Mouse (Mus musculus) naive thymus-derived CD4-positive, alpha-beta T cell, adult 2 months (primary cell): ENCODE results near the gene Tub.

Source experiments
- DNase-seq: peaks from one replicate; pipeline ENCODE4 v3.0.0-alpha.2; 2011; ENCODE audit warnings: low read depth

The Tub gene

DNA sequence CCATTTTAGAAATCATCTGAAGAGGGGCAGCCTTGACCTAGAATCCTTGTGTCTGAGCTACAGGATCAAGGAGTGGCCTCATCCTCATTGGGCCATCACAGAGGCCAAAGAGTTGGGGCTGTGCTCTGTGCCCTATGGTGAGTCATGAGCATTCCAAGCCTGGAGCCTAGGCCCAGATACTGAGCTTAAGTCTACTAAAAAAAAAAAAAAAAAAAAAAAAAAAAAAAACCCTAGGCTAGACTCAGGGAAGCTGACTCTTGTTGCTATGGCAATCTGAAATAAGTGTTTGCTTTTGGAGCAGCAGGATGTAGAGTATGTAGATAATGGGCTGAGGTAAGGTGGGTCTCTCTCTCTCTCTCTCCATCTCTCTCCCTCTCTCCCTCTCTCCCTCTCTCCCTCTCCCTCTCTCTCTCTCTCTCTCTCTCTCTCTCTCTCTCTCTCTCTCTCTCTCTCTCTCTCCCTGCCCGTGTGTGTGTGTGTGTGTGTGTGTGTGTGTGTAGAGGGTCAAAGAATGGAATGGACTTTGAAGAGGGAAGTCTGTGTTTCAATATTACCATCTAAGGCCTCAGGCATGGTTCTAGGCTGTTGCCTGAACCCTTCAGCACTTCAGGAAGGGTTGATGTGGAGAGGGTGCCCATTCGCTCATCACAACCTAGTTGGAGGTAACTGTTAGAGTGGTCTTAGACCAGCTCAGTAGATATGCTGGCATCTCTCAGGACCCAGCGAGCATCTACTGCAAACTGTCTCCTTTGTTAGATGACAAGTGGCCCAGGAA, 36.0 kb downstream of the Tub start:
- no peak for DNase-seq

DNA sequence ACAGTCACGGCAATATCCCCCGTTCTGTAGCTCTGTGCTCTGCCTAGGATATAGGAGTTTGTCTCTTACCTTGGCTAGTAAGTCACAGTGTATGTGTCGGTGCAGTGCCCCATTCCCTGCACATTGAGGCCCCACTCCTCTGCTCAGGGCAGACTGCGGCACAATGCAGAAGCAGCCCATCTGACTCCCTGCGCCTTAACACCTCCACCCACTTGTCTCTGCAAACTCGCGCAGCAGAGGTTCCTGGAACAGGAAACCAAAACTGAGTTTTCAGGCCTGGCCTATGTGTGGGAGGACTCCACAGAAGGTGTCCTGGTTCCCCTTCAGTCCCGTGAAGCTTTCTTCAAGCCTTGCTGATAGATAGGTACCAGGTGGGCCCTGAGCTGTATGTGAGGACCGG, 41.1 kb downstream of the Tub start:
- DNase-seq: no peak

DNA sequence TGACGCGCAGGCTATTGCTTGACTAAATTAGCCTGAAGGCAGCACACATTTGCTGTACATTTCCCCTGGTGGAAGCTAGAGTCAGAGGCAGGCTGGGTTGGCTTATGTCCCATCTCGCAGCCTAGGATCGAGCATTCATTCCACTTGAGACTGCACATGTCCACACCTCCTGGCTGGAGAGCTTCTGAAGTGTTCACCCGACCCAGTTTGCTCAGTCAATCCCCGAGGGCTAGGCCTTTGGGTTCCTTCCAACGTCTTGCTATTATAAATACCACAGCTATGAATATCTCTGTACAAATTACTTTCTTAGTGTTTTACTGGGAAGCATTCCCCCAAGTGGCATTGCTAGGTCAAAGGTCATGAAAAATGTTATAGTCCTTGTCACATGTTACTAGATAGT, 43.1 kb downstream of the Tub start:
- DNase-seq: no peak

DNA sequence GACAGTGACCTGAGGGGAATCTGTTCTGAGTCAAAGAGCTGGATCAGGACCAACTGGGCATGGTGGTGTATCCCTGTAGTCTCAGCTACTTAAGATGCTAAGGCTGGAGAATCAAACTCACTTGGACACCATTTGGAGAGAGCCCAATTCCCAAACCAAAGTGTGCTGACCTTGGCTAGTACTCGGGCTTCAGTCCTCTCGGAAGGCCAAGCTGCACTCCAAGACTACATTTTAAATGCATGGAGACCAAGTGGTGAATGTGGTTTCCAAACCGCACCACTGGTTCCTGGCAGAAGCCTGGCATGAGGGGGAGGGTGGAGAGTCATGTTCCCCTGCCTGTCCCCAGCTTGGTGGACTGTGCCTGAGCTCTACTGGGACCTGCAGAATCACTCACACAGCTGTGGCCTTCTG, 43.7 kb downstream of the Tub start:
- DNase-seq: no peak

DNA sequence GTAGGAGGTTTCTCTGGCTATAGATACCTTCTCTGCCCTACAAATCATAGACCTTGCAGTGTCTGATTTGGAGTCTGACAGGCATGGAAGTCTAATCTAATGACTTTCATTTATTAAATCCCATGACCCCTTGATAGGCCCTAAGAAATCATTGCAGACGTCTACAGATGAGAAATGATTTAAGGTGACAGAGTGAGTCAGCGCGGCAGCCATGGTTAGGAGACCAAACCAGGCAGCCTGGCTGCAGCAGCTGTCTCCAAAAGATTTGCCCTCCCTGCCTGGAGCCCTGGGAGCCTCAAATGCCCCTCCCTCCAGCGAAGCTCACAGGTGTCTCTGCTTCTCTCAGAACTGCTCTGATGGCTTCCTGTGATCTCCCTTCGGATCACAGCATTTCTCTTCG, 46.0 kb downstream of the Tub start:
- no peak for DNase-seq

DNA sequence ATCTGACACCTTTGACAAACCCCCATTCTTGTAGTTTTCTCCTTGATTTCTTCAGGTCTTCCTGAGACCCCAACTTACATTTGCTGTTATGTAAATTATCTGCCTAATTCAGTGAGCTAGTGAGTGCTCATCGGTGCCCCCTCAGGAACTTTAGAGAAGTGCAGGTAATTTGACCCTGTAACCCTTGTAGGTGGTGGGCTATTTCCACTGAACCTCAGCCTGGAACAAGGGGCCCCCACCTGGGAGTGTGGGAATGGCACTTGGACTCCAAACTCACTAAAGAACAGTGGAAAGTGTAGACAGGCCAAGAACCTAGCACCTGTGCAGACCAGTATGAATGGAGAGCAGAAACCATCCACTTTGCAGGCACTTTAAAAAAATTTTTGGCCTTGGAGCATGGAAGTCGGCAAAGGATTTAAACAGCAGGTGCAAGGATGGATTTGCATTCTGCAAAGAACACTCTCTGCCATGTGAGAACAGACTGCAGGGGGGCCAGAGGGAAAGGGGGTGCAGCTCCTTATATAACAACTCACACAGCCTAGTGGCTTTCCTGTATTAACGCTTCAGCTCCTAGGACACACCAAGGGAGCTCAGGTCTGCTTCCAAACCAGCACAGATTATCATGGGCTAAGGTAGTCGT, 50.3 kb downstream of the Tub start:
- peak; percentile 3 for DNase-seq

DNA sequence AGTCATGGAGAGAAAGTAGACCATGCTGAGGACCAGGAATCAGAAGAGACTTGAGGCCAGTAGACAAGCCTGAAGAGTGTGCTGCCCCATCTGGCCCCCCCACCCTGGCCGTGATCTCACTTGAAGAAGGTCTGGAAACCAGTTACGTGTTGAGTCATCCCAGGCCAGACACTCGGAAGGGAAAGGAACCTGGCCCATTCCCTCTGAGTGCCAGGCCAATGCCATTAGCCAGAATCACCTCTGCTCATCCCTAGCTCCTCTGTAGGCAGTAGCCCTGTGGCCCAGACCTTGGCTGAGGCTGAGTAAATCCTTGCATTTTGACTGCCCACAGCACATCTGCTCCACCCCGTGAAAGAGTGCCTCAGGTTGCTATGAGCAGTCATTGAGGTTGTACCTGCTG, 51.8 kb downstream of the Tub start:
- no peak for DNase-seq

DNA sequence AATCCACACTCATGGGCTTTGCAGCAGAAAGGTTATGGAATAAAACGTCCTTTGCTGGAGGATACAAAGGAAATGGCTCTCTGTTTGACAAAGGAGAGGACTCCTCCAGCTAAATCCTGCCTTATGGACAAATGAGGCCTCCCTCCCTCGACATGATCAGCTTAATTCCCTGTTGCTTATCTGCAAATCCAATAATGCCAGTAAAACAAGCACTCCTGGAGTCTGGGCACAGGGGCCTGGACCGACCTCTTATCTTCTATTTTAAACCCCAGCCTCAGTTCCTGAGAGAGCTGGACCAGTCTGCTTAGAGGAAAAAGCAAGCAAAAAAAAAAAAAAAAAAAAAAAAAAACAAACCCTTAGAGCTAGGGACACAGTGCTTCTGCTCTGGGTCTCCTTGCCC, 53.5 kb downstream of the Tub start:
- DNase-seq: no peak

DNA sequence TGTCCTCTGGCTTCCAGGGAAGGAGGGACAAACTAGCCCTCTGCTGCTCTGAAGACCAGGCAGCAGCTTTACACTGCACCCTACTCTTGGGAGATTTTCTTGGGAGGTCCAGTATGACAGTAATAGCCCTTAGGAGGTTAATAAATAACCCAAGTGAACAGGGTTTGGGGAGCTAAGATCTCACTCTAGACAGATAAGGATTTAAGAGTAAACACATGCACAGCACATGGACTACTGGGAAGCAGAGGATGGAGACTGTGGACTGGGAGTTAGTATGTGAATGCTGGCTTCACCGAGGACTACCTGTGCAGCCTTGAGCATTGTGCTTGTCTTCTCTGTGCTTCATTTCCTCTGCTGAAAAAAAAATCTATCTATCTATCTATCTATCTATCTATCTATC, 59.1 kb downstream of the Tub start:
- no peak for DNase-seq

DNA sequence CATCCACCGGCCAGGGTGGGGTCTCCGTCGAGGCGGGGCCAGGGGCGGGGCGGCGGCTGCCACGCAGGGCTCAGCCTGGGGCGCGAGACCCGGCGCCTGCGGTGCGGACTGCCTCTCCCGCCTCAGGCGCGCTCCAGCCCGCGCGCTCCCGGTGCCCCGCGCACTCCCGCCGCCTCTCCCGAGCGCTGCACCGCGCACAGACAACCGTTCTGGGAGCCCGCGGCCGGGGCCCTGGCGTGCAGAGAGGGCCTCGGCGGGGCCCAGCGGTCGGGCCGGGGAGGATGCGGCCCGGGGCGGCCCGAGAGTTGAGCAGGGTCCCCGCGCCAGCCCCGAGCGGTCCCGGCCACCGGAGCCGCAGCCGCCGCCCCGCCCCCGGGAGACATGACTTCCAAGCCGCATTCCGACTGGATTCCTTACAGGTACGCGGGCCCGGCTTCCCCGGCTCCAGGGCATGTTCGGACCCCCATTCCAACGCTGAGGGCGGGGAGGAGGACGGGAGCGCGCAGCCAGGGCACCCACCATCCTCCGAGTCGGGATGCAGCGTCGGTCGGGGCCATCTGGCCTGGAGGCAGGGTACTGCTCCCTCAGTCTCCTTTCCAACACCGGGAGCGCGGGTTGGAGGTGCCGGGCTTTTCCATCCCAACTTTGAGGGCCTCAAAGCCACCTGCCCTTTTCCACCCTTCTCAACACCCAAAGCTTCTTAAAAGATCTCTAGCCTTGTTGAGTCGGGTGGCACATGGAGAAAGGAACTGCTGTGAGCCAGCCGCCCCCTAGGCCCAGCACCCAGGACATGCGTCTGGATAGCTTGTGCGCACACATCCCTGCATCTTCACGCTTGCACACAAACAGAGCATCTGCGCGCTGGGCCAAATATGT, 60.8 kb downstream of the Tub start:
- DNase-seq: no peak

DNA sequence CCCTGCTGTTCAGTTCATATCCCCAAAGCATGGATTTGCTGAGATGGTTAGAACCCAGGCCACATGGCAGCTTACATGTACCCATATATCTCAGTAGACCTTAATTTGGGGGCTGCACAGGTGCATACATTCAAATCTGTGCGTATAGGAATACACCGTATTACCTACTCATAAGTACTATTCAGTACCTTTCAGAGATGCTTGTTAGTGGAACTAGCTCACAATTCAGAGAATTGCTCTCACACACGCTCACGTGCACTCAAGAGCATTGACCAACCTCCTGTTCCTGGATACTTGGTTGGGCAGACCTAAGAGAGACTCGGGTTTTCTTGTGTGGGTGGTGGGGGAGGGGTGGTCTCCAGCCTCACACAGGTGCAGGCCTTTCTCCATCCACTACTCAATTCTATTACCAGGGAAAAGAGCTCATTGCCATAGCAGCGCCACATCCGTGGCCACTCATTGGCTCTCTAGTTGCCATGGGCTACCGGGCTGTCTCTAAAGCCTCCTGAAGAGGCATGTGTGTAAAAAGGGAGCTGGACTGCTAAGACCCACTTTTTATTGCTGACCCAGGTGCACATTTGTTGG, 61.5 kb downstream of the Tub start:
- DNase-seq: no peak

DNA sequence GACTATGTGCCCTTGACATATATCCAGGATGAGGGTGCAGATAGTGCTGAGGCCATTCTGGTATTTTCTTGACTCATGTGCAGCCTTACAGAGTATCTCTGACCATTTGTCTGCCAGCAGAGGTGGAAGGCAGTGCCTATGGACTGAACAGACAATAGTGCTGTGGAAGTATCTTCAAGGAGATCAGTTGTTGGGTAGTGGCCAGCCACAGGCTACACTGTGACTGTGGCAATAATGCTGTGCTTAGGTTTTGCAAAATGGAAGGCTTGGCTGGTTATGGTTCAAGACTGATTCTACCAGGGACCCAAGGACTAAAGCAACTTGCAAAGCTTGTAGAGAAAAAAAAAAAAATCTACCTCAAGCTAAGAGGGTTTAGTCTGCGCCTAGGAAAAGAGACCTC, 62.4 kb downstream of the Tub start:
- no peak for DNase-seq

DNA sequence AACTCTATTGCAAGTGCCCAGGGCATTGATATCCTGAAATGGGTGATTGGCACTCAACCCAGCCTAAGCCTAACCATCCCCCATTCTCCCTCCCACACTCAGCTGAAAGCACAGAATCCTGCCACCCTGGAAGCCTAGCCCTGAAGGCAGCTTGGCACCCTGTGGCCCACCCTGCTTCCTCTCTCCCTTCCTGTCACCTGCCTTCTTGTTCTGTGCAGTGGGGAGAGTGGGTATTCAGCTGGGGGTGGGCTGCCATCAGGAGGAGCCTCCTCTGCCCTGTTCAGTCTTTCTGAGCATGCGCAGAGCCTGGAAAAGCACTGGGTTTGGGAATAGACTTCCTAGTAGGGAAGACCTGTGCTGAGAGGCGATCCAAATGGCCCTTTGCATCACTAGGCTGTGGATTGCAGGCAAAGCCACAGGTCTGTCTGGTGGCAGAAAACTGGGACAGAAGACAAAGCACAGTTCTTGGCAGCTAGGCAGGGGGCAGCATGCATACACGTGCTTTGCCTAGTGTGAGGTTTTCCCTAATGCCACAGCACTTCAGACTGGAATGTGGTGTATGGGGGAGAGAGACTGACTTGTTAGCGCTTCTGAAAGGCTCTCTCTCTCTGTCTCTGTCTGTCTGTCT, 63.0 kb downstream of the Tub start:
- no peak for DNase-seq

DNA sequence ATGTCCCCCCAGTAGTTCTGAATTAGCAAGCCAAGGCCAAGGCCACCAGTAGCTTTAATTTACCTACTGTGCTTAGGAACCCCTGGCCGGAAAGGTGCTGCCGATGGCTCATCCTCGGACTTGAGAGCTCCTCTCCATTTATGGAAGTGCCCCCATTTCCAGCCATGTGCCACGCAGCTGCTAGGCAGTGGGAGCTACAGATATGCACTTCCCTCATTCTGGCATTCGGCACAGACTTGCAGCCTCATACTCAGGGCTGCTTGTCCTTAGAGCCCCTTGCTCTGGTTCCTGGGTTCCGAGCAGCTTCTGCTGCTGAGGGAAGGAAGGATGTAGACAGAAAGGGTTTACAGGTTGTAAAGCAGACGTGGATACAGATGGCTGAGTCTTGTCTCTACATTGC, 64.7 kb downstream of the Tub start:
- no peak for DNase-seq

DNA sequence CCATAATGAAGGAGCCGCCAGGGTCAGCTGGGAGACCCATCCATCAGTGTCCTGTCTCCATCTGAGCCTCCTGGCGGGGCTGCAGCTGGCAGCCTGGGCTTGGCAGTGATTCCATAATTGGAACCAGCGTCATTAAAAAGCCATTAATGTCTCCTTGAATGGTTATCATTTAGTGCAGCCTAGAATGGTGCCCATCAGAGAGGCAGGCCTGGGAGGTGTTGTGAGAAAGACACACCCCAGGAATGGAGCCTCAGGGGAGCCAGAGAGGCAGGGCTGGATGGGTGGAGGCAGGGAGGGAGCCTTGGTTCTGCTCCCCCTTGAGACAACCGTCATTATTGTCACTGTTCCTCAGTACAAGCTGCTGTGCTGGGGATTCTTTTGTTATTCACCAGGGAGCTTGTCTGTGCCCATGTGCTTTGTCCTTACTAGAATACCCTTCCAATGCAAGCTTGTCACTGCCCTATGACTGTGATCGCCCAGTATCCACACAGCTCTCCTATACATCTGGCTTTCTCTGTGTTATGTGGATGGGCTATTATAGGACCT, 66.3 kb downstream of the Tub start:
- DNase-seq: no peak

DNA sequence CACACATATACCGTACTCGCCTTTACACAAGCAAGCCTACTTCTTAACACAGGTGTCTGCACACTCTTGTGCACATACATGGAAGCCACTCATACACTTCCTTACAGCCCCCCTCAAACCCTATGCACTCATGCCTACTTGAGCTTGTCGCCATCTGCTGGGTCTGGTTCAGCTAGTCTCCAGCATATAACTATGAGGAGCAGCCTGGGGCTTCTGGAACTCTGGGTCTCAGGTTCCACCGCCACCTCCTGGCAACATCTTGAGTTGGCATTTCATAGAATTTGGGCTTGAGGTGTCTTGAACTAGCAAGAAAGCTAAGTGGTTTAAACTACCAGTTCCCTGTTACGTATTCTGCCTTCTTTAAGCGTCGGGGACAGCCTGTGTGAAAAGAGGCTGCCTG, 69.1 kb downstream of the Tub start:
- no peak for DNase-seq

DNA sequence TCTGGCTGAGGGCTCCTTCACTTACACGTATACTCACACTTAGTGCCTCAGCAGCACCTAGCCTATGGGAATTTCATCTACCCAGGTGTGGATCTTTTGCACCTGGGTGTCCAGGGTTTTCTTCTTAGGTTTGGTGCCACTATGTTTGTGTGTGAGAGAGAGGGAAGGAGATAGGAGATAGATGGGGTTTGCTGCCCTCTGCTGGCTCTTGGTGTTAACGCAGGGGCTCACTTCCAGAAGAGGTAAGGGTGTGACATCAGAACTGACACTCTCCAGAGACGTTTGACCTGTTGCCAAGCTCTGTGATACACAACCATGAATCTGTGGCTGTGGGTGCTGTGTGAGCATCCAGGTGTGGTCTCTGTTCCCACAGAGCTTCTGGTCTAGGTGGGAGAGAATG, 71.3 kb downstream of the Tub start:
- peak; percentile 42 for DNase-seq

DNA sequence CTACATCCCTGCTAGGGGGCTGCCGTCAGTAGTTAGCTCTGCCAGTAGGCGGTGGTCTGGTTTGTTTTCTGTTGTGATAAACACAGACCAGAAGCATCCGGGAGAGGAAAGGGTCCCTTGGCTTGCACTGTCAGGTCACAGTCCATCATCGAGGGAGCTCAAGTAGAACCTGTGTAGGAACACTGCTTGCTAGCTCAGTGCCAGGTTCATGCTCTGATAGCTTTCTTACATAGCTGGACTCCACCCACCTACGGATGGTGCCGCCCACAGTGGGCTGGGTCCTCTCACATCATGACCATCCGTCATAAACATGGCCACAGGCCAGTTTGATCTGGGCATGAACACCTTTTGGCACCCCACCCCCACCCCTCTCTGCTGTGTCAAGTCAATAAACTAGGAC, 75.6 kb downstream of the Tub start:
- no peak for DNase-seq

DNA sequence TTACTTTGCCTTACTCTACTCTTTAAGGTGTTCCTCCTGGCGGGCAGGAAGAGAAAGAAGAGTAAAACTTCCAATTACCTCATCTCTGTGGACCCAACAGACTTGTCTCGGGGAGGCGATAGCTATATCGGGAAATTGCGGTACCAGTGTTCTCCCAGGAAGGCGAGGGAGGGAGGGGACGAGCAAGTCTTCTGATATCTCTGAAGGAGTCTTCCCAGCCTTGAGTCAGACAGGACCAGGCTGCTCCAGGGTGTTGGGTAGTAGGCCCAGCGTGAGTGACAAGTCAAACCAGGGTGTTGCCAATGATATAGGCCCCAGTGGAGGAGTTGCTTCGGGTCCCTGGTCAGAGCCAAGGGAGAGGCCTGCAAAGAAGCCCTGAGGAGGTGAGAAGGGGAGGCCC, 76.8 kb downstream of the Tub start:
- DNase-seq: no peak

DNA sequence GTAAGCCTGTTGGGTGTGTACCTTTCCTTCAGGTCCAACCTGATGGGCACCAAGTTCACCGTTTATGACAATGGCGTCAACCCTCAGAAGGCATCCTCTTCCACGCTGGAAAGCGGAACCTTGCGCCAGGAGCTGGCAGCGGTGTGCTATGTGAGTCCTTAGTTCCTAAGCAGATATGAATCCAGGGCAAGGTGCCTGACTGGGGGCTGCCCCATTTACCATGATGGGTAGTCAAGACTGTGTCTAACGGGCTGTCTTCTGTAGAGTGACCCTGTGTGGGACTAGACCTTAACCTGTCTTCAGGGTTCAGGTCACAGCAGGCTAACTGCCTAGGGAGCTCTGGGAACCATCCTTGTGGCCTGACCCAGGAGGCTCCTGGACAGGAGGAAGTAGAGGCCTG, 77.6 kb downstream of the Tub start:
- no peak for DNase-seq

DNA sequence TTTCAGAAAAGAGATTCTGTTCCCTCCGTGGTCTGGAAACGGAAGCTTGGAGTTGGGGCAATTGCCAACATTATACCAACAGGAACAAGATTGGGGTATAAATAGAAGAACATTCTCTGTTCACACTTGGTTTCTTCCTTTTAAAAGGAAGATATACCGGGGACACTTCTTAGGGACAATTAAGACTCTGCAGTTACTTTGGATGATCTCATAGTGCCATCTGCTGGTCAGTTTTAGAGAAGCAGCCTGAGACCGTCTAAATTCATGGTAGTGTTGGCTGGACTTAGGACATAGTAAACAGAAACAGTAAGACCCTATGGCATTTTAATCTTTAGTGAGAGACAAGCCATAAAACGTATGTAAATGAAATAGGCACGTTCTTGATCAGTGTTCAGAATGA, 78.1 kb downstream of the Tub start:
- peak; percentile 38 for DNase-seq

DNA sequence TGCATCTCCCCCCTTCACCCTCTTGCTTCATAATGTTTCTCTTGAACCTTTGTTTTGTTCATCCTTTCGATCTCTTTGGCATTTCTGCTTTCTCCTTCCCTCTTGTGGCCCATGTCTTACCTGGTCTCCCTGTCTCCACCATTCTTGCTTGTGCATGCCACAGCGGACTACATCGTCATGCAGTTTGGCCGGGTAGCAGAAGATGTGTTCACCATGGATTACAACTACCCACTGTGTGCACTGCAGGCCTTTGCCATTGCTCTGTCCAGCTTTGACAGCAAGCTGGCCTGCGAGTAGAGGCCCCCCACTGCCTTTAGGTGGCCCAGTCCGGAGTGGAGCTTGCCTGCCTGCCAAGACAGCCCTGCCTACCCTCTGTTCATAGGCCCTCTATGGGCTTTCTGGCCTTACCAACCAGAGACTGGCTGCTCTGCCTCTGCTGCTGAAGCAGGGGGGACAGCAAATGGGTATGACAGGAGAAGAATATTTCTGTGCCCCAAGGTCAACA, 79.9 kb downstream of the Tub start:
- DNase-seq: no peak
